Mouse (Mus musculus) testis, adult 2 months (tissue): ENCODE measurements around the gene Mal.

Experiments
- CTCF ChIP-seq: fragments of 200-500 bp; IDR thresholded peaks from 2 replicates; pipeline ENCODE4 v1.5.1; 2012; ENCODE audit warnings: low read depth, mild to moderate bottlenecking, inconsistent platforms, low read length, moderate library complexity; ENCODE audit not compliant: control insufficient read depth, insufficient read depth, insufficient replicate concordance
- POLR2A ChIP-seq: fragments of 200-500 bp; IDR thresholded peaks from 2 replicates; pipeline ENCODE4 v1.6.1; 2012; ENCODE audit warnings: low read depth, mild to moderate bottlenecking, inconsistent platforms, low read length, moderate library complexity; ENCODE audit not compliant: control insufficient read depth

- TF ChIP-seq CTCF (no peak), POLR2A (no peak)
Measured at GRCm38 (mm10) chr2:127622065-127622464, 34.4 kb downstream of the Mal start.
